8 mouse cellular contexts compared by ENCODE assay signal in genomic region chr1:77514963-77515650, GRCm38 (mm10). TPM values are rescaled to one million over a fixed set of nuclear protein-coding genes. Genes with fewer than 3 reads are reported as not detected.
DNase-seq lines count a peak whose midpoint lies in the region; TF ChIP-seq lines count a peak whose summit lies in the region.

Gene Epha4, minus strand, starts transcription at chr1:77515088.

- TF ChIP-seq CTCF in cerebellum, adult 2 months (IDR thresholded peaks at IDR 0.05; ENCODE audit: borderline replicate concordance, insufficient read depth, low read depth, low read length): no peak

- DNase-seq in Muller cell, postnatal 12 days (ENCODE audit: inconsistent ontology term): peak; percentile 97
- peak; percentile 61 to 63 for DNase-seq in cerebellum, adult 2 months
- DNase-seq in forelimb bud, embryonic 11.5 days (ENCODE audit: low read depth, low spot score): peak; percentile 90
- DNase-seq in heart, postnatal 36 days: peak; percentile 90
- peak; percentile 91 to 92 for DNase-seq in layer of hippocampus, adult 8-10 months (ENCODE audit: low spot score in 2 of 2)
- DNase-seq in lung, adult 18-20 months: peak; percentile 90 to 93
- DNase-seq in ovary, adult 18-20 months (ENCODE audit: low spot score): peak; percentile 88
- DNase-seq in urinary bladder, adult 2 months (ENCODE audit: low spot score): peak; percentile 73

- no peaks in the 10 kb centered on the region for H3K4me1 ChIP-seq in cerebellum, adult 2 months (ENCODE audit: control insufficient read depth, insufficient read depth, low read length)

- no peak within 1 kb of the TSS for H3K27ac ChIP-seq in cerebellum, adult 2 months (ENCODE audit: insufficient read depth, low read length)

- intact Hi-C loops in heart, postnatal 36 days (cut with DNase I): loop anchor here (1.0 to 10.0 kb wide), 9 partner anchors 138 to 1862 kb away; no protein-coding TSS in a partner anchor

- no peak for TF ChIP-seq POLR2A in cerebellum, adult 2 months (IDR thresholded peaks at IDR 0.05; ENCODE audit: borderline replicate concordance, insufficient read depth, low read length)

- peak within 1 kb of the TSS; percentile 55 for H3K4me3 ChIP-seq in cerebellum, adult 2 months (replicated peaks; ENCODE audit: insufficient read depth, low read depth, low read length)

- H3K27me3 ChIP-seq in cerebellum, adult 2 months (ENCODE audit: control insufficient read depth, insufficient read depth, low read length): no peaks in the 10 kb centered on the region; the same call in 1 of the 2 replicates

- WGBS in cerebellum, adult 2 months: under 1% methylated on average over 40 of the region's 40 CpGs

RNA-seq across cellular contexts. Expression of gene Epha4, which starts in this region (rescaled TPM):
- 11.6 and 12.5 TPM in 2 replicates for polyA plus RNA-seq in cerebellum, adult 2 months (2012; rRNA removed)
- total RNA-seq in heart, postnatal 36 days (2021): 10 to 100 TPM; 21.9 to 26.5 TPM
- total RNA-seq in layer of hippocampus, adult 8-10 months (2022): 100 to 1,000 TPM; 267 to 285 (median 281) TPM
- polyA plus RNA-seq in urinary bladder, adult 2 months (2012; rRNA removed): 6.0 and 7.6 TPM in 2 replicates

Comparison
In these comparisons a context has a peak if more than half of its experiments do, and no peak if none do; other contexts are left out.
1. RNA of gene Epha4 (total RNA-seq): 267 to 285 TPM in layer of hippocampus, adult 8-10 months; 21.9 to 26.5 TPM in heart, postnatal 36 days; every median in the first group is over 4 times any median in the second.
2. Peak in every context shown above with its lines, with median percentiles within 50 percentile points of each other: DNase-seq.